Mouse (Mus musculus) CD8-positive naive resting alpha-beta T cell, adult 2 months (primary cell): ENCODE data around the gene Nrxn2.

Experiments used
- DNase-seq, 2 experiments: peaks; one replicate each; pipeline ENCODE4 v3.0.0; 2022; ENCODE audit warnings: low read depth in 2 of 2, low spot score in 2 of 2

The Nrxn2 gene

GRCm38 (mm10) chr19:6514940-6515339 is 96.4 kb downstream of the Nrxn2 start:
- no peak for DNase-seq

GRCm38 (mm10) chr19:6515448-6515847 is 96.9 kb downstream of the Nrxn2 start:
- no peak for DNase-seq

GRCm38 (mm10) chr19:6516153-6516552 is 97.6 kb downstream of the Nrxn2 start:
- no peak for DNase-seq

- DNase-seq = no peak
Measured at GRCm38 (mm10) chr19:6518601-6519000, 100.1 kb downstream of the Nrxn2 start.

- DNase-seq = no peak
Measured at GRCm38 (mm10) chr19:6519483-6519882, 101.0 kb downstream of the Nrxn2 start.

- DNase-seq = no peak
Measured at GRCm38 (mm10) chr19:6521630-6522029, 103.1 kb downstream of the Nrxn2 start.

- no peak for DNase-seq
Measured at GRCm38 (mm10) chr19:6522289-6522688, 103.8 kb downstream of the Nrxn2 start.

- DNase-seq = no peak
Measured at GRCm38 (mm10) chr19:6525023-6525422, 106.5 kb downstream of the Nrxn2 start.

GRCm38 (mm10) chr19:6526010-6526409 is 107.5 kb downstream of the Nrxn2 start:
- no peak for DNase-seq

GRCm38 (mm10) chr19:6527439-6527838 is 108.9 kb downstream of the Nrxn2 start:
- DNase-seq = no peak

- DNase-seq = no peak
Measured at GRCm38 (mm10) chr19:6527839-6528531, 109.5 kb downstream of the Nrxn2 start.

GRCm38 (mm10) chr19:6529265-6529985 is 110.9 kb downstream of the Nrxn2 start:
- DNase-seq = no peak

GRCm38 (mm10) chr19:6530359-6530758 is 111.8 kb downstream of the Nrxn2 start:
- DNase-seq = no peak

- no peak for DNase-seq
Measured at GRCm38 (mm10) chr19:6531011-6531631, 112.6 kb downstream of the Nrxn2 start.

GRCm38 (mm10) chr19:6531832-6532471 is 113.4 kb downstream of the Nrxn2 start:
- DNase-seq = no peak

- no peak for DNase-seq
Measured at GRCm38 (mm10) chr19:6532656-6533055, 114.1 kb downstream of the Nrxn2 start.

GRCm38 (mm10) chr19:6533290-6534117 is 115.0 kb downstream of the Nrxn2 start:
- DNase-seq = no peak

GRCm38 (mm10) chr19:6534118-6534415 is 115.5 kb downstream of the Nrxn2 start:
- no peak for DNase-seq

GRCm38 (mm10) chr19:6536201-6536600 is 117.7 kb downstream of the Nrxn2 start:
- no peak for DNase-seq

GRCm38 (mm10) chr19:6536696-6537095 is 118.2 kb downstream of the Nrxn2 start:
- DNase-seq = no peak

GRCm38 (mm10) chr19:6537526-6537925 is 119.0 kb downstream of the Nrxn2 start:
- DNase-seq = no peak
